Mouse (Mus musculus) limb, embryonic 13.5 days (tissue): ENCODE measurements around the gene Ifna1. TPM values are rescaled to one million over a fixed set of nuclear protein-coding genes. Genes with fewer than 3 reads are reported as not detected.

Source experiments
- ATAC-seq: fragments of 200-750 bp; cut with Nextera tagmentation; 2 replicates; pipeline ENCODE4 v1.8.0; 2017; ENCODE audit warnings: low read depth, moderate number of reproducible peaks, moderate TSS enrichment; ENCODE audit not compliant: low FRiP score
- H3K27ac ChIP-seq: fragments of 300-500 bp; sonication (generic); 2 replicates; pipeline ENCODE4 v1.5.1; 2015; ENCODE audit warnings: inconsistent platforms, mild to moderate bottlenecking, moderate library complexity
- H3K27me3 ChIP-seq: fragments of 300-500 bp; sonication (generic); 2 replicates; pipeline ENCODE4 v1.6.1; 2015; ENCODE audit warnings: mild to moderate bottlenecking, inconsistent platforms
- H3K36me3 ChIP-seq: fragments of 300-500 bp; sonication (generic); 2 replicates; pipeline ENCODE4 v1.6.1; 2015; ENCODE audit warnings: inconsistent platforms, mild to moderate bottlenecking, moderate library complexity
- H3K4me1 ChIP-seq: fragments of 300-500 bp; sonication (generic); 2 replicates; pipeline ENCODE4 v1.6.1; 2015; ENCODE audit warnings: inconsistent platforms
- H3K4me2 ChIP-seq: fragments of 300-500 bp; sonication (generic); replicated peaks from 2 replicates; pipeline ENCODE4 v1.6.1; 2015; ENCODE audit warnings: inconsistent platforms, mild to moderate bottlenecking, moderate library complexity
- H3K4me3 ChIP-seq: fragments of 300-500 bp; sonication (generic); 2 replicates; pipeline ENCODE4 v1.5.1; 2015; ENCODE audit warnings: moderate library complexity, mild to moderate bottlenecking, inconsistent platforms
- H3K9ac ChIP-seq: fragments of 300-500 bp; sonication (generic); 2 replicates; pipeline ENCODE4 v1.6.1; 2015; ENCODE audit warnings: mild to moderate bottlenecking, inconsistent platforms
- H3K9me3 ChIP-seq: fragments of 300-500 bp; sonication (generic); 2 replicates; pipeline ENCODE4 v1.6.1; 2016; ENCODE audit warnings: inconsistent platforms
- WGBS: fragments of 180-500 bp; shearing (Covaris S2); methylation state at CpG from one replicate; pipeline ENCODE4 v1.1.7; 2015; 5-methylcytosine and 5-hydroxymethylcytosine counted together
- polyA plus RNA-seq: library from polyadenylated mRNA; unstranded; fragments of >200 nt; fragmentation: Nextera tagmentation; extraction: Ambion mirVana; gene quantifications from 2 replicates; pipeline ENCODE4 v1.2.1, GENCODE M21; 2015

Gene Ifna1
- polyA plus RNA-seq, 1 experiment from 2014 or later, result not detected

DNA sequence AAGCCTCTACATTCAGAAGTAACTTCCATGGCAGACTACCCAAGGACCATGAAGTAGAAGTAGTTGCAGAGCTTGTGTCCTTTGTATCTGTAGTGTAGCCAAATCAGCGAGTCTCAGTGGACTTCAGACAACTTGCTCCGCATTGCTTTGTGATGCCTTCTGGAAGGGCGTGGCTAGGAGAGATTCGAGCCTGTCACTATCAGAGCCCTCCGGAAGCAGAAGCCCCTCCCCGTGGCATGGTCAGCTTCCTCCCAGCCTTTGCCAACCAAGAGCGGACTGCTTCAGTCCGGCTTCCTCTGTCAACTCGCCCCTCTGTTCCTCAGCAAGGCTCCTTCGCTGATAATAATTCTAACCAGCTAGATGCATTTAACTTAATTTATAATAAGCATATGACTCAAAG, 28.4 kb downstream of the Ifna1 start:
- WGBS, result 46% methylated on average over 10 of the region's 10 CpGs

GRCm38 (mm10) chr4:88878772-88879171, 28.9 kb downstream of the Ifna1 start:
- Histone ChIP-seq H3K4me2 (no peak overlapping the region), H3K4me1 (no peaks in the 10 kb centered on the region), H3K4me3 (no peak overlapping the region), H3K27ac (no peak overlapping the region), H3K27me3 (no peaks in the 10 kb centered on the region), H3K36me3 (no peaks in the 10 kb centered on the region), H3K9me3 (no peaks in the 10 kb centered on the region), H3K9ac (no peak overlapping the region)
- WGBS, result 76% methylated on average over 4 of the region's 4 CpGs
- ATAC-seq, result no peak

More for the DNA sequence above, 28.4 kb downstream of the Ifna1 start:
- no peaks in the 10 kb centered on the region for H3K4me1 ChIP-seq
- no peaks in the 10 kb centered on the region for H3K36me3 ChIP-seq
- no peaks in the 10 kb centered on the region for H3K9me3 ChIP-seq
- no peak overlapping the region for H3K4me2 ChIP-seq
- ATAC-seq, result no peak
- H3K27ac ChIP-seq, result no peak overlapping the region
- no peaks in the 10 kb centered on the region for H3K27me3 ChIP-seq
- H3K4me3 ChIP-seq, result no peak overlapping the region
- no peak overlapping the region for H3K9ac ChIP-seq

- Histone ChIP-seq H3K9me3 (no peaks in the 10 kb centered on the region), H3K27ac (no peak within 1 kb of the TSS), H3K9ac (no peak within 1 kb of the TSS), H3K4me2 (no peak within 1 kb of the TSS), H3K4me3 (no peak within 1 kb of the TSS), H3K36me3 (no peaks in the 10 kb centered on the region), H3K27me3 (no peaks in the 10 kb centered on the region), H3K4me1 (no peaks in the 10 kb centered on the region)
- WGBS, result 83% methylated on average over 8 of the region's 8 CpGs
- no peak for ATAC-seq
Observed at GRCm38 (mm10) chr4:88880101-88880500, 30.2 kb downstream of the Ifna1 start, which contains the start of gene Ifne. TSS of gene Ifne (minus strand) at chr4:88880201.

- H3K27ac ChIP-seq, result no peak overlapping the region
- no peaks in the 10 kb centered on the region for H3K36me3 ChIP-seq
- no peak overlapping the region for H3K9ac ChIP-seq
- no peaks in the 10 kb centered on the region for H3K4me1 ChIP-seq
- H3K4me2 ChIP-seq, result no peak overlapping the region
- H3K27me3 ChIP-seq, result no peaks in the 10 kb centered on the region
- H3K9me3 ChIP-seq, result no peaks in the 10 kb centered on the region
- H3K4me3 ChIP-seq, result no peak overlapping the region
- no peak for ATAC-seq
Observed at GRCm38 (mm10) chr4:88888236-88888635, 38.3 kb downstream of the Ifna1 start.

- no peaks in the 10 kb centered on the region for H3K36me3 ChIP-seq
- H3K27me3 ChIP-seq, result no peaks in the 10 kb centered on the region
- ATAC-seq, result no peak
- no peaks in the 10 kb centered on the region for H3K9me3 ChIP-seq
- no peak overlapping the region for H3K27ac ChIP-seq
- H3K4me1 ChIP-seq, result no peaks in the 10 kb centered on the region
- H3K4me2 ChIP-seq, result no peak overlapping the region
- H3K4me3 ChIP-seq, result no peak overlapping the region
- no peak overlapping the region for H3K9ac ChIP-seq
Observed at GRCm38 (mm10) chr4:88893201-88893754, 43.4 kb downstream of the Ifna1 start.

Other genes starting within 250 kb of the Ifna1 start
- not detected in 2 replicates for gene Ifna12, start 246.7 kb upstream of the Ifna1 start, polyA plus RNA-seq
- not detected in 2 replicates for gene C87499, start 215.7 kb upstream of the Ifna1 start, polyA plus RNA-seq
- not detected in 2 replicates for gene Ifna13, start 205.6 kb upstream of the Ifna1 start, polyA plus RNA-seq
- not detected in 2 replicates for gene Ifna16, start 173.2 kb upstream of the Ifna1 start, polyA plus RNA-seq
- not detected in 2 replicates for gene Ifna2, start 166.2 kb upstream of the Ifna1 start, polyA plus RNA-seq
- not detected in 2 replicates for gene Ifnab, start 158.7 kb upstream of the Ifna1 start, polyA plus RNA-seq
- gene Gm26566, start 128.3 kb upstream of the Ifna1 start, polyA plus RNA-seq, result 1.0 and 1.1 TPM in 2 replicates
- 123 and 130 TPM in 2 replicates for gene Klhl9, start 127.6 kb upstream of the Ifna1 start, polyA plus RNA-seq
- not detected in 2 replicates for gene Gm13271, start 95.2 kb upstream of the Ifna1 start, polyA plus RNA-seq
- gene Gm13283, start 90.0 kb upstream of the Ifna1 start, polyA plus RNA-seq, result 0.34 and 0.45 TPM in 2 replicates
- gene Gm13290, start 76.3 kb upstream of the Ifna1 start, polyA plus RNA-seq, result 0.46 and 0.59 TPM in 2 replicates
- not detected in 2 replicates for gene Gm13289, start 73.2 kb upstream of the Ifna1 start, polyA plus RNA-seq
- gene Gm13272, start 70.2 kb upstream of the Ifna1 start, polyA plus RNA-seq, result not detected in 2 replicates
- gene Ifnz, start 68.0 kb upstream of the Ifna1 start, polyA plus RNA-seq, result 0.27 and 0.41 TPM in 2 replicates
- not detected in 2 replicates for gene Gm13276, start 64.4 kb upstream of the Ifna1 start, polyA plus RNA-seq
- gene Gm13277, start 61.5 kb upstream of the Ifna1 start, polyA plus RNA-seq, result not detected in 2 replicates
- gene Gm13278, start 58.5 kb upstream of the Ifna1 start, polyA plus RNA-seq, result not detected in 2 replicates
- not detected in 2 replicates for gene Gm13275, start 55.6 kb upstream of the Ifna1 start, polyA plus RNA-seq
- gene Gm13279, start 52.7 kb upstream of the Ifna1 start, polyA plus RNA-seq, result not detected in 2 replicates
- 0.76 and 1.0 TPM in 2 replicates for gene Gm13285, start 50.4 kb upstream of the Ifna1 start, polyA plus RNA-seq
- not detected in 2 replicates for gene Gm13287, start 46.8 kb upstream of the Ifna1 start, polyA plus RNA-seq
- gene Gm13288, start 44.6 kb upstream of the Ifna1 start, polyA plus RNA-seq, result not detected in 2 replicates
- gene Ifna7, start 33.9 kb upstream of the Ifna1 start, polyA plus RNA-seq, result not detected in 2 replicates
- gene Ifna11, start 30.1 kb upstream of the Ifna1 start, polyA plus RNA-seq, result not detected in 2 replicates
- not detected in 2 replicates for gene Ifna6, start 22.7 kb upstream of the Ifna1 start, polyA plus RNA-seq
- not detected in 2 replicates for gene Ifna5, start 14.6 kb upstream of the Ifna1 start, polyA plus RNA-seq
- not detected in 2 replicates for gene Ifna4, start 8.2 kb upstream of the Ifna1 start, polyA plus RNA-seq
- not detected in 2 replicates for gene Ifne, start 30.1 kb downstream of the Ifna1 start, polyA plus RNA-seq